8 mouse cellular contexts compared by ENCODE assay signal in the genomic region with DNA sequence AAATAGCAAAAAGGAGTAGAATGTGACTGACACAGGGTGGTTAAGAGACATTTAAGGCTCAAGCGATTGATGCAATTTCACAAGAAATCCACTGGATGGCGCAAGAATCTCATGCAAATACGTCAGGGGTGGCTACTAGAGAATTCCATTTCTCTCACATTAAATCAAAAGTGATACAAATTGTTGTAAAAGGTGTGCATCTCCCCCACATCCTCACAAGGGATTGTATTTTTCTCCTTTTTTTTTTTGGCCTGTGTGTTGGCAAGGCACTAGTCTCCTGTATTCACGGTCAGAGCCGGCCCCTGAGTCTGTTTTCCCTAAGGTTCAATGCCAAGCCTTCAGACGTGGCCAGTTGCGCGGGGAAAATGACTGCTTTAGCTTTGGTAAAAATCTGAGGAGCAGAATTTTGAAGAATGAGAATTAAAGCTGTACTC.
DNase-seq lines count a peak whose midpoint lies in the region; ATAC-seq lines count a peak whose summit lies in the region.

No protein-coding gene starts in this region.

- H3K27me3 ChIP-seq in midbrain, embryonic 11.5 days (ENCODE audit: control insufficient read depth, insufficient read depth, low read length): no peaks in the 10 kb centered on the region
- no peaks in the 10 kb centered on the region for H3K27me3 ChIP-seq in midbrain, embryonic 10.5 days (ENCODE audit: low read depth, poor library complexity, severe bottlenecking)
- no peaks in the 10 kb centered on the region for H3K27me3 ChIP-seq in forebrain, embryonic 15.5 days

- no peak overlapping the region for H3K4me2 ChIP-seq in midbrain, embryonic 11.5 days
- peak overlapping the region; percentile 20 for H3K4me2 ChIP-seq in forebrain, embryonic 15.5 days (replicated peaks)

- 52% methylated on average over 8 of the region's 8 CpGs for WGBS in midbrain, embryonic 11.5 days
- 52% methylated on average over 8 of the region's 8 CpGs for WGBS in midbrain, embryonic 10.5 days
- 31% methylated on average over 8 of the region's 8 CpGs for WGBS in forebrain, embryonic 15.5 days

- no peak for DNase-seq in frontal cortex, postnatal 25 days (ENCODE audit: low spot score in 2 of 2)
- peak; percentile 93 for DNase-seq in midbrain, embryonic 11.5 days (ENCODE audit: low spot score, missing footprints)
- no peak for DNase-seq in midbrain, embryonic 10.5 days (ENCODE audit: low spot score)
- peak; percentile 32 for DNase-seq in retina, adult 2 months (ENCODE audit: low read depth, low spot score)
- DNase-seq in thymus, adult 18-20 months: no peak
- DNase-seq in right cerebral cortex, postnatal 36 days (ENCODE audit: low spot score in 2 of 2): no peak

- no peak overlapping the region for H3K9ac ChIP-seq in midbrain, embryonic 11.5 days (ENCODE audit: low read length)
- H3K9ac ChIP-seq in forebrain, embryonic 15.5 days (replicated peaks): no peak overlapping the region

- H3K4me1 ChIP-seq in midbrain, embryonic 11.5 days (ENCODE audit: control insufficient read depth, insufficient read depth, low read length): no peaks in the 10 kb centered on the region
- H3K4me1 ChIP-seq in midbrain, embryonic 10.5 days: 0 out of 2 replicates have a peak, but pooled peaks cover 3% of the 10 kb centered on the region
- H3K4me1 ChIP-seq in forebrain, embryonic 15.5 days: peaks cover 18% of the 10 kb centered on the region

- H3K36me3 ChIP-seq in midbrain, embryonic 11.5 days (ENCODE audit: control insufficient read depth, insufficient read depth, low read length): no peaks in the 10 kb centered on the region
- H3K36me3 ChIP-seq in midbrain, embryonic 10.5 days: no peaks in the 10 kb centered on the region
- no peaks in the 10 kb centered on the region for H3K36me3 ChIP-seq in forebrain, embryonic 15.5 days

- H3K4me3 ChIP-seq in midbrain, embryonic 11.5 days (ENCODE audit: low read depth, low read length): no peak overlapping the region
- no peak overlapping the region for H3K4me3 ChIP-seq in midbrain, embryonic 10.5 days
- no peak overlapping the region for H3K4me3 ChIP-seq in forebrain, embryonic 15.5 days

- H3K27ac ChIP-seq in midbrain, embryonic 11.5 days (ENCODE audit: low read depth, low read length): no peak overlapping the region
- no peak overlapping the region for H3K27ac ChIP-seq in midbrain, embryonic 10.5 days (replicated peaks)
- H3K27ac ChIP-seq in forebrain, embryonic 15.5 days (replicated peaks): no peak overlapping the region

- no peaks in the 10 kb centered on the region for H3K9me3 ChIP-seq in midbrain, embryonic 11.5 days (ENCODE audit: control insufficient read depth, low read length)
- no peaks in the 10 kb centered on the region for H3K9me3 ChIP-seq in midbrain, embryonic 10.5 days (replicated peaks)
- no peaks in the 10 kb centered on the region for H3K9me3 ChIP-seq in forebrain, embryonic 15.5 days

- ATAC-seq in frontal cortex, adult (ENCODE audit: low TSS enrichment): peak; percentile 42
- peak; percentile 52; the same call in 1 of the 2 replicates for ATAC-seq in midbrain, embryonic 11.5 days (ENCODE audit: low FRiP score)
- peak; percentile 66; the same call in 1 of the 2 replicates for ATAC-seq in forebrain, embryonic 15.5 days (replicated peaks)

Comparison
In these comparisons a context has a peak if more than half of its experiments do, and no peak if none do; other contexts are left out.
1. DNase-seq: peak in midbrain, embryonic 11.5 days (single experiment) and retina, adult 2 months (single experiment); none in frontal cortex, postnatal 25 days (0 of 2), midbrain, embryonic 10.5 days (single experiment), thymus, adult 18-20 months (0 of 2) and right cerebral cortex, postnatal 36 days (0 of 2).
2. Peak in every context shown above with its lines, with median percentiles within 50 percentile points of each other: ATAC-seq.